Mouse (Mus musculus) thymus, postnatal 10 days (tissue): ENCODE results near the gene Agfg2.
"Not testable (repeated sequence)": the region's sequence is repeated elsewhere in the genome, so short reads cannot be mapped to it uniquely, and the experiment has no call there.

ENCODE experiments used
- DNase-seq, 2 experiments: peaks; one replicate each; pipeline ENCODE4 v3.0.0; 2021; ENCODE audit warnings: low spot score in 2 of 2

Agfg2 gene

DNA sequence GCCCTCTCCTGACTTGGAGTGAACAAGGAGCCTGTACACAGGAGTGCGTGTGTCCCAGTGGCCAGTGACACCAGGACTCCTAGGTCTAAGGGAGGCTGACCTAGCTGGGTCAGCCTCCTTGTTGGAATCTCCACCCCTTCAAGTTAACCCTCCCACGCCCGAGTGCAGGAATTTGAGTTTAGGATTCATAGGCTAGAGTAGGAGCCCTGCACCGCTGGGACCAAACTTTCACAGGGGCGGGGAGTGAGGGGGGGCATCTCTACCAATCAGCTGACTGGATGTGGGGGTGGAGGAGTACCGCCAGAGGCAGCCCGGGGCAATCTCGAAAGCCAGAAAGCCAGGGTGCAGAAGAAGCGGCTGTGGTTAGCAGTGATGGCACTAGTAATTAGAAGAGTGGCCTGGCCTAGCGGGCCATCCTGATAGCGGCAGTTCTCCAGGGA is 38.9 kb downstream of the Agfg2 start, which contains the start of gene Irs3:
Gene Irs3 (minus strand): TSS at position 63 of the 440 bp plus-strand sequence.
- DNase-seq = no peak

DNA sequence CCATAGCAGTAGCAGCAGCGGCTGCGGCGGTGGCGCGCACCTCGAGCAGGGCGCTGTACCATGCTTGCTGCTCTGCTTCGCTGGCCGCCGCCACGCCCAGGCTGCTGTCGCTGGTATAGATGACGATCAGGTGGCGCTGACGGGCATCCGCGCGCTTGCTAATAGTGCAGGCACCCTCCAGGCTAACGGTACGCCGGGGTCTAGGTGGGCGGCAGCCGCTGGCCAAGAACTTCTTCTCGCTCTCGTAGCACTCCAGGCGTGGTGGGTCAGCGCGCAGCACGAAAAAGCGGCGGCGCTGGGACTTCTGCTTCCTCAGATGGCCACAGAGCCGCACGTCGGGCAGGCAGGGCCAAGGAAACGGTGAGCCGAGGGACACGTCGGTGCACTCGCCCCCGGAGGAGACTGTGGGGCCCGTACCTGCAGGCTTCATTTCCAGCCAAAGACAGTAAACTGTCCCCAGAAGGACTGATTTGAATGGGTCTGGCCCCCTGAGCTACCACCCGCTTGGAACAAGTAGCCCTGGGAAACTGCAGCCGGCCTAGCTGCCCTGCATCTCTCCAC is 39.4 kb downstream of the Agfg2 start:
- no peak for DNase-seq

DNA sequence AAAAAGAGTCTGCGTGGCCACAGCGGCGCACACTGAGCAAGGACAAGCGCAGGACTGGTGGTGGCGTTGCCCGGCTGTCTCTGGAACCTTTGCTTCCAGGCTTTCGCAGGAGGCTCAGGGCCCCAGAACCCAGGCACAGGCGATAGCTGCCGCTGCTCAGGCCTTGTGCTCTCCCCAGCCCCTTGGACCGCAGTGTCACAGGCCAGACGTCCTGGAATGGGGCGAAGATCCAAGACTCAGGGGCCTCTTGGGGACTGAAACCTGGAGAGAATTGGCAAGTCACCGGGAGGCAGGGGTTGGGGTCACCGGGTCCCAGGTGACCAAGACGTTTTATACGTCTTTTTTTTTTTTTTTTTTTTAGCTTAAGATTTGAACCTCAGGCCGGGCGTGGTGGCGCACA is 40.0 kb downstream of the Agfg2 start:
- no peak for DNase-seq

DNA sequence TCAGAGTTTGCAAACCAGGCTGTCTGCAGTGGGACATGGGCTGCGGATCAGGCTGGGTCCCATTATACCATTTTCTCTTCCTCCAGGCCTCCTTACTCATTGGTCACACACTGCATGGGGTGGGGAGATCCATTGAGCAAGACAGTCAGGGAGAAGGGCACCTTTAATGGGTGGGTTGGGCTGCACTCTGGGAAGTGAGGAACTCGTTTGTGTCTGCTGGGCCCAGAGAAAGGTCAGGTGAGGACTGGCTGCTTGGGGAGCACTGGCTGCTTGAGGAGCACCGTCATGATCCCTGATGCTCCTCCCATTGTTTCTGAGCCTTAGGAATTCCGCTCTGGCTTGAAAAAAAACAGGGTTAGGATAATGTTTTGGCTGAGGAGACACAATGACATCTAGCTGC is 41.6 kb downstream of the Agfg2 start:
- DNase-seq = no peak

DNA sequence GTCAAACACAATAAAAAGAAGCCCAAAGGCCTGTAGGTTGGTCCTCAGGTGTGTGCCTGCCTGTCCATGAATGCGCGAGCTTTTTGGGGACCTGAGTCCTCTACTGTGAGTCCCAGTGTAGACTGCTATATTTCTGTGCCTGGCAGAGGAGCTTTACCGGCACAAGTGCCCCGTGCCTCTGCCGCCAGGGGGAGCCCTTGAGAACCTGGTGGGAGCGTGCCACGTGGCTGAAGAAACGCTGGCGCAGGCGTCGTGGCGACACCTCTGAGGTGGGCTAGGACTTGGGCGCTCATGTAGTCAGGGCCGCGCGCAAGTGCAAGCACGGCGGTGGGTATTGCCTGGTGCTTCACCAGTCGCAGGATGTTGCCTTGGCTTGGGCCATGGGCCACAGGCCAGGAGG is 43.5 kb downstream of the Agfg2 start, which contains the start of gene Sap25:
Gene Sap25 (plus strand): TSS at position 281 of the 400 bp plus-strand sequence.
- DNase-seq = peak; percentile 38 to 63

DNA sequence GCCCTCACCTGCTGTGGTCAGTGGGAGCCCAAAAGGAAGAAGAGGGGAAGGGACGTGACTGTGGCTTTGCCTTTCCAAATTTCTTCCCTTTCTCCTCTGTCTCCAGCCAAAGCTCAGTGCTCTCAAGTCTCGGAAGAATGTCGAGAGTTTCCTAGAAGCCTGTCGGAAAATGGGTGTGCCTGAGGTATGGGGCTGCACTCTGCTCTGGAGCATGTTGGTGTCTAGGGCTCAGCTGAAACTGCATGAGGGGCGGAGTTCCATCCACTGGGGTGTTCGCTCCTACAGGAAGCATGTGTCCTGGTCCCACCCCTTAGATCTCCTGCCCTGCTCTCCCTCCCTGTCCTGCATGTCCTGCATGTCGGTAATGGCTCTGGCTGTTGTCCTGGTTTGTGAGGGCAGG is 45.1 kb downstream of the Agfg2 start:
- no peak for DNase-seq

DNA sequence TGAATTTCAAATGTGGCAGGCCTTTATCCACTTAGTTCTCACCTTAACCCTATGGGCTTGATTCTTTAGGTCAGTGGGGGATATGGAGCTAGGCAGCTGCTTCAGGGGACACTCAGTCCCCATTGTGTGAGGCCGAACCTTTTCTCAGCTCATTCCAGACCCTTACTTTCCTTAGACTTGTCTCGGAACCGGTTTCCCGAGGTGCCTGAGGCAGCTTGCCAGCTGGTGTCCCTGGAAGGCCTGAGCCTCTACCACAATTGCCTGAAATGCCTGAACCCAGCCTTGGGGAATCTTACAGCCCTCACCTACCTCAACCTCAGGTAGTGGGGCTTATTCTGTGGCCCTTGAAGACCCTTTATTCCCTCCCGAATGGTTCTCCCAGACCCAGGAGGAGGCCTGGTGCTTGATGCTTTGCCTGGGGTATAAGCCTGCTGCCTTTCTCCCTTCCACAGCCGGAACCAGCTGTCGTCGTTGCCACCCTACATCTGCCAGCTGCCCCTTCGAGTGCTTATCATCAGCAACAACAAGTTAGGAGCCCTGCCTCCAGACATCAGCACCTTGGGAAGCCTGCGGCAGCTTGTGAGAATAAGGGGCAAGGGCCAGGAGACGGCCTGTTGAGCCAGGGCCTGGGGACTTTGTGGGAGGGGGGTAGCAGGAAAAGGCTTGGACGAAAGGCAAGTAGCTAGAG is 51.0 kb downstream of the Agfg2 start:
- no peak for DNase-seq

DNA sequence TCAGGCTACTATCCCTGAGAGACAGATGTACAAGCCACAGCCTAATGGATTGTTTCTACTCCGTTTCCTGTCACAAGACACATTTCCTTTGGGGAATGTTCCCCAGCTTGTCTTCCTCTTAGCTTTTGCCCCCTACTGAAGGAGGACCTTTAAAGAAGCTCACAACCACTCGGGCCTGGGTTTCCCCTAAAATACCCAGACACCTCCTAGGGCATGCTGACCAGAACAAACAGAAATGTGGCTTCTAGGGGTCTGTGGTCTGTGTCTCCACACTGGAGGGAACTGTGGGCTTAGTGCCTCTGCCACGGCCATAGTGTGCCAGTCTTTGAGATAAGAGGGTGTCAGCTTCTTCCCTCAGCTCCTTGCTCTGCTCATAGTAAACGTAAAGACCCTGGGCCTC is 52.9 kb downstream of the Agfg2 start:
- no peak for DNase-seq

DNA sequence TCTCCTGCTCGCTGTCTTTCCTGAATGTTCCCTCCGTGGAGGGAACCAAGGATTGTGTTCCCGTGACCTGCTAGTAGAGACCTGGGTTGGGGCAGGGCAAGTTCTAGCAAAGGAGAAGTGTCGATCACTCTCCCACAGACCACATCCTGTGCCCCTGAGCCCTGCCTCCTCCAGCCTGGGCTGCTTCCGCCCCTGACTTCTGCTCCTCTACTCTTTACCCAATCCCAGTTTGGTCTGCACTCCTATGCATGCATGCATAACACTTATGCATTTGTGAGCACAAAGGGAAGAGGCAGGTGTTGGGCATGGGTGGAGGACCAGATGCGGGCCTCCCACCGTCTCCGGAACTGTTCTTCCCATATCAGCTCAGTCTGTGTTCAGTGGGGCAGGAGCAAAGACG is 53.4 kb downstream of the Agfg2 start:
- peak; percentile 89 to 90 for DNase-seq

DNA sequence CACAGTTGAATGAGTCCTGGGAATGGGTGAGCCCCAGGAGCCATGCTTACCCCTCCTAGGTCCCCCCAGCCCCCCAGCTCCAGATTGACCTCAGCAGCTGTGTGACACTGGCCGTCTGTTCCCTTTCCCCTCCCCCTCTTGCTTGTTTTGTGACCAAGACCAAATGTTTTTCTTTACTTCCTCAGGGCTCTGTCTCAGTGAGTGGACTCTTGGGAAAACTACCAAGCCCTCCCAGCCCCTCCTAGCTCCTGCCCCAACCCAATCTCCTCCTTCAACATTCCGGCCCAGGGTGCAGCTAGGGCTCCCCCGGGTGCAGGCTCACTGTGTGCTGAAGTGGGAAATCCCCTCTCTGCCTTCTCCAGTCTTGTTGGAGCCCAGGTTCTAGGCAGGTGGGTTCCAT is 53.9 kb downstream of the Agfg2 start:
- DNase-seq = no peak

DNA sequence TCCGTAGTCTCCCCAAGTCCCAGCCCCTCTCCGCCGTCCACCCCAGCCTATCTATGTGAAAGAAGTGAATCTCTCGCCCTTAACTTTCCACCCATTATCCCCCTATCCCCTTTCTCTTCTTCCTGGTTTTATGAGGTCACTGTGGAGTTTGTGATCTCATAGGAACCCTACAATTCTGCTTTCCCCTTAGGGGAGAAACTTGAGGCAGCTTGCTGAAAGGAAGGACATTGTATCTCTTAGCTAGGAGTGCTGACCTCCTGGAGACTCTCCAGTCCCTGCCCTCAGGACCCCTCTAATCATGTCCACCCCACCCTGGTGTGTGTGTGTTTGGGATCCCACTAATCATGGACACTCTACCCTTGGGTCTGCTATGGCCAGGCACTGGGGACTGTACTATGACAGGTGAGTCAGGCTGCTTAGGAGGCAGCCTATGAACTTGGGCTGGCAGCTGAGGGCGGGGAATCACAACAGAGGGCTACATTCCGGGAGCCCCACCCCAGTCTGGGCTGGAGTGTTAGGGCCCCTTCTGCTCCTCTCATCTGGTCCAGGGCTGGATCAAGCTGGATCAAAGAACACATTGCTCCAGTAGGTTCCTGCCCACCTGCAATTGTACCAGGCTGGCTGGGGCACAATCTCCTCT is 54.5 kb downstream of the Agfg2 start:
- peak; percentile 43 to 51 for DNase-seq

DNA sequence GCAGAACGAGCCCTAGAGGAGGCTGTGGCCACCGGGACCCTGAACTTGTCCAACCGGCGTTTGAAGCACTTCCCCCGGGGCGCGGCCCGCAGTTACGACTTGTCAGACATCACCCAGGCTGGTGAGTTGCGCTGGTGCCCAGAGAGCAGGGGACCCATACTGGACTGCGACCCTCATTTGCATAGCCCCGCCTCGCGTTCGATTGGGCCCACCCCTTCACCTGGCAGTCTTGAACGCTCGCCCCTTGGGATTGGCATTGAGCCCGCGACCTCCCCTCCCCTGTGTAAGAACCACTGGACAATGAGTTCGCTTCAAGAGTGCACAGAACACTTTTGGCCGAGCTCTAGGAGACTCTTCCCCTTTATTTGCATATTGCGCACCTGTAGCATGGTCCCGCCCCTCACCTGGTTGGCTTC is 55.2 kb downstream of the Agfg2 start:
- DNase-seq = no peak

DNA sequence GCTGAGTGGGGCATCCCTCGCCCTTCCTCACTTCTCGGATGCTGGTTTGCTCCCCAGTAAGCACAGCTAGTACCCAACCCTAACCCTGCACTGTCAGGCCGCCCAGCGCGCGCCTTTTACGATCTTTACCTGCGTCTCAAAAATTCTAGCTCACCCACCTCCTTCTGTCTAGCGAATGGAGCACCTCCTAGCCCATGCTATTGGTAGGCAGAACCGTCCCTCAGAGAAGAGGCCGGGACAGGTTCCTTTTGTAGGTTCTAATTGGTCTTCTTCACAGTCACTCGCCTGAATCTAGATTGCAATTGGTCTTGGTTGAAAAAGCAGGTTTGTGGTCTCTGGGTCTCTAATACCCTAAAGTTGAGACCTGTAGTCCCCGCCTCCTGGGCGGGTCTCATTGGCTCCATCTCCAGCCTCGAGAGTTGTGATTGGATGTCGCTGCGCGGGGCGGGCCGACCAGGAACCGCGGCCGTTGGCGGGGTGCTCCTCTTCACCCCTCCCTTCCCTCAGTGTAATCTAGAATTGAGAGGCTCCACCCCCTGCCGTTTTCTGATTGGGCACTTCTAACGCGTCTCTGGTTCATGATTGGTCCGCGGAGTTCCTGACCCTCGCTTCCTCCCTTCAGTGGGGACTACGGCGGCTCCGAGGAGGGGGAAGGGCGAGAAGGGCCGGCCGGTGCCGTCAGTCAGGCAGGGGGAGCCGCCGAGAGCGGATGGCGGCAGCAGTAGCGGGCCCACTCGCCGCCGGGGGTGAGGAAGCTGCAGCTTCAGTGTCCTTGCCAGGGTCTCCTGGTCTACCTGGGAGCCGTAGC is 55.8 kb downstream of the Agfg2 start, which contains the start of the genes Fbxo24, Lrch4 and Gm20605:
Gene Fbxo24 (minus strand): TSS at position 505 of the 808 bp plus-strand sequence.
Gene Lrch4 (plus strand): TSS at position 624 of the 808 bp plus-strand sequence.
Gene Gm20605 (plus strand): TSS at position 678 of the 808 bp plus-strand sequence.
- peak; percentile 98 to 100 for DNase-seq

DNA sequence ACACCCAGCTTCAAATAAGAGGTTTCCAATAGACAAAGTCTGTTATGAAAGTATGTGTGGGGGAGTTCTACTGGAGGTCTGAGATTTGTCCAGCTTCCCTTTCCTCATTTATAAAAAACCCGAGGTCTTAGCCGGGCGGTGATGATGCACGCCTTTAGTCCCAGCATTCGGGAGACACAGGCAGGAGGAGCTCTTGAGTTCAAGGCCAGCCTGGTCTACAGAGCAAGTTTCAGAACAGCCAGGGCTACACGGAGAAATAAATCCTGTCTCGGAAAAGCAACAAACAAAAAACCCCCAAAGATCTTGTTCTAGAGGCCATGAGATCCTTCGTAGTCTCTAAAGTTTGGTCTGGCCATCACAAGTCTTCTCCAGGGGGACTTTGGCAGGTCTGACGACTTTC is 56.5 kb downstream of the Agfg2 start:
- DNase-seq = no peak

DNA sequence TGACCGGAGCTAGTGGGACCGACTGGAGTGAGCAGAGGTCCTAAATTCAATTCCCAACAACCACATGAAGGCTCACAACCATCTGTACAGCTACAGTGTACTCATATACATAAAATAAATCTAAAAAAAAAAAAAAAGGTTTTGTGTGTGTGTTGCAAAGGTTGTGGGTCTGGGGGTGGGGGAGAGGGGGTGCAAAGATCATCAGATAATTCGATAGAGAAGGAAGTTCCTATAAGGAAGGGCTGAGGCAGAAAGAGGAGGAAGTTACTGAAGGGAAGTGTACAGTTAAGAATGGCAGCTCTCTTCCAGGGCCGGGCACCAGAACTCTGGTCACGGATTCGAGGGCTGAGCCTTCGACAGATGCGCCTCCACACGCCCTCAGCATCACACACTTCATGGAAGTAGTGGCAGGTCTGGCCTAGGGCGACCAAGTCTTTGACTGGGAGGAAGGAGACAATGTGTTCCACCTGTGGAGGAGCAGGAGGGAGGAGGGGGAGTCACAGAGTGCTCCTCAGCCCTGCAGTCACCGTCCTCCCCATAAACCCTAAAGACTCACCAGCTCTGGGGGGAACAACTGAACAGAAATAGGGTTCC is 60.5 kb downstream of the Agfg2 start:
- no peak for DNase-seq

DNA sequence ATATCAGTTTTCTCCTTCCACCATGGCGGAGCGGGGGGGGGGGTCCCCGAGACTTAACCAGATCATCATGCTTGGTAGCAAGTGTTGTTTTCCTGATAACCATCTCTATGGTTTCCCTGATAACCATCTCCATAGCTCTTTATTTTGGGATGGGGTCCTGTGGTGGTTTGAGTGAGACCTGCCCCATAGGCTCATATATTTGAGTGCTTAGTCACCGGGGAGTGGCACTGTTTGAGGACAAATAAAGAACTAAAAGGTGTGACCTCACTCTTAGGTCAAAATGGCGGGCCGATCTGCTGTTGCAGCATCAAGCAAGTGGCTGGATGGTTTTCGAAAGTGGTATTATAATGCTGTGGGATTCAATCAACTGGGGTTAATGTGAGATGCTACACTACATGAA is 69.2 kb downstream of the Agfg2 start:
- DNase-seq = no peak

DNA sequence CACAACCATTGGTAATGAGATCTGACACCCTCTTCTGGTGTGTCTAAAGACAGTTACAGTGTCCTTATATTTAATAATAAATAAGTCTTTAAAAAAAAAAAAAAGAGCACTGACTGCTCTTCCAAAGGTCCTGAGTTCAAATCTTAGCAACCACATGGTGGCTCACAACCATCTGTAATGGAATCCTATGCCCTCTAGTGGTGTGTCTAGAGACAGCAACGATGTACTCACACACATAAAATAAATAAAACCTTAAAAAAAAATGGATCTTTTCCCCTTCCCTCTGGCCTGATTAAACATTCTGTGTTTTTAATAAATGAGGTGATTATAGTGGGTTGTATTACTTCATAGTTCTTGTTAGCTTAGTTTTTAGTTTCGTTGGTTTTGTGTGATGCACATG is 69.6 kb downstream of the Agfg2 start:
- not testable (repeated sequence) for DNase-seq

DNA sequence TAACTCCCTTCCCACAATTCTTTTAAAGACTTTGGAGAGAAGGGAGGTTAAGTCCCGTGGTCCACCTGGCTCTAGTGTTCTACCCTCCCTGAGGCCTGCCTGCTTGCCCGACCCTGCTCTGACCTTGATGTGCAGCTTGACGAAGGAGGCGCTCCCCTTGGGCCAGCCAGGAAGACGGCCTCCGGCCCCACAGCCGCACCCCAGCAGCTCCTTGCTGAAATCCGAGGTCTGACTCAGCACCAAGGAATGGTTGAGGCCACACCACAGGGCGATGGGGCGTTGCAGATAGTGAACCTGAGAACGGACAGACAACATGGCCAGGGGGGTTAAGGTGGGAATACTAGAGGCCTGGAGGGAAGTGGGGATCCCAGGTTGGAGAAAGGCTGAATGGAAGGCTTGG is 71.0 kb downstream of the Agfg2 start, which contains the start of gene Pcolce:
Gene Pcolce (minus strand): TSS at position 235 of the 400 bp plus-strand sequence.
- no peak for DNase-seq

DNA sequence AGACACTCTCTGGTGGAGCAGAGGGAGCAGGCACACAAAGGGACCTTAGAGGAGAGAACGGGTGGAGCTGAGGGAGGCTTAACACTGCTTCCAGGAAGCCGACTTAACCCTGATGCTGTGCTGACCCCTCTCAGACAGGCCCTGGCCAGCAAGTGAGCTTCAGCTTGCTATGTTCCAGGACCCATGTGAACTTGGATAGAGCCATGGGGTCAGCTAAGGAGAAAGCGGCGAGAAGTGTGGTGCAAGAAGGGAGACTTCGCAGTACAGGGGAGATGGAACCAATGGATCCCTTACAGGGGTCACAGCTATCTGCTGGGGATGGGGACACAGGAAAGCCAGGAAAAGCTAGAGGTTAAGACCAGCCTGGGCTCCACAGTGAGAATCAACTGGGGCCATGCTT is 71.5 kb downstream of the Agfg2 start:
- no peak for DNase-seq

DNA sequence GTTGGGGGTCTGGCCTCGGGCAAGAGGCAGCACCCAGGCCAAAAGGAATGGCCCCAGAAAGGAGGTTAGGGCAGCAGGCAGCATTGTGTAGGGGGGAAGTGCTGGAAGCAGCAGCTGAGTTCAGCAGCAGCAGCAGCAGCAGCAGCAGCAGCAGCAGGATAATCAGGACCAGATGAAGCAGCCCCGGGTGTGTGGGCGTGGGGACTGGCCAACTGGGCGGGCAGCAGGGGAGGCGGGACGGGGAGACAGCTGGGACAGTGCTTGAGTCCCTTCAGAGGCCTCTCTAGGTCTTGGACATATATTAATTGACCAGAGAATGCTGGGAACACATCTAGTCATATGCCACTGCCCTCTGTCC is 73.3 kb downstream of the Agfg2 start:
- DNase-seq = no peak

DNA sequence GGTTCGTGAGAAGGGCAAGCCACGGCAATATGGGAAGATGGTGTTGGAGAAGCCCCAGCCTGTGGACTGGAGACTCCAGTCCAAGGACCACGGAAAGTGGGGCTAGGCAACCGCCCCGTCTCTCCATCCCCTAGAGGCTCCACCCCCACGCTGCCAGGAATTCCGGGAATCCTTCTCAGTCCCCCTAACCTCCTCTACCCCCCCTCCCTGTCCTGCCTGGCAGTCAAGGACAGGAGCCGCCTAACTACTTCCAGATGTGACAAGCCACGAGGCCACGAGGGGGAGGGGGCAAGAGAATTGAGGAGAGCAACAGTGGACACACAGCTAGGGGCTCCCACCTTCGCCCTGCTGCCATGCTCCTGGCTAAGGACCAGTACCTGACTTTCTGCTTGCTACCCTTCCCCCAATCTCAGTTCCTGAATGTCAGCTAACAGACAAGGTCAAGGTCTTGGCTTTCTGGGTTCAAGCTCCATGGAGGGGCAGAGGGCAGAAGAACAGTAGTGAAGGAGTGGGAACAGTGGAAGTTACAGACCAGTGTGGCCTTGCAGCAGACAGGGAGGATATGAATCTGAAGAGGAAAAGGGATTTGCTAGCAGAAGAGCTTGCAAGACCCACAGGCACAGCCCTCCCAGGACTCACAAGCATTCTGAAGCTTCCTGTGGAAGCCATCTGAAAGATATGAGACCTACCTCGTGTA is 73.8 kb downstream of the Agfg2 start:
- DNase-seq = no peak
